22 mouse cellular contexts compared by ENCODE assay signal in the genomic region with DNA sequence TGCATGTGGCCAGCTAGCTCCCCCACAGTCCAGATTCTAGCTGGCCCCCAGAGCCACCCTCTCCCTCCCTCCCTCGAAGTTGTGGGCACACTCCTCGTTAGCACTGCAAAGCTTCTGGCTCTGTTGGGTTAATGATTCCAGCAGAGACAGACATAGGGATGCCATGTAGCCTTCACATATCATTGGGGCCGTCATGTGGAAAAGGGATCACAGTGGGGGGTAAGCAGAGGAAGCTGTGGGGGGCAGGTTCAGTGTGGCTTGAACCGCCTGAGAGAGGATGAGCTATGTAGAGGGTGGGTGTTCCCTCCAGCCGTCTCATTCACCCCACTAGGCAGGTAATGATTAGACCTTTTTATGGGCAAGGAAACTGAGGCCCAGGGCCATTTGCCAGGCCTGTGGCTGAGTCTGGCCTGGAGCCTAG. TPM values are rescaled to one million over a fixed set of nuclear protein-coding genes. Genes with fewer than 3 reads are reported as not detected.
DNase-seq lines count a peak whose midpoint lies in the region; ATAC-seq and TF ChIP-seq lines count a peak whose summit lies in the region.
"Had no signal": no experiment of that assay in that cellular context is flagged by ENCODE, and none has a peak within 500 bp of the region (broad histone marks: within the 10 kb centered on the region; RNA-seq: fewer than 3 reads in every experiment).

No protein-coding gene starts in this region.

- H3K4me2 ChIP-seq in midbrain, embryonic 11.5 days: no peak overlapping the region
- H3K4me2 ChIP-seq in intestine, postnatal 0 days (replicated peaks; ENCODE audit: low read depth): 0 out of 2 replicates have a peak overlapping the region, but pooled peaks have one; percentile 6
- H3K4me2 ChIP-seq in kidney, embryonic 15.5 days: peak overlapping the region; percentile 17; the same call in 1 of the 2 replicates
- H3K4me2 ChIP-seq: limb, embryonic 13.5 days; lung, embryonic 15.5 days; midbrain, embryonic 12.5 days had no signal

- no peak for ATAC-seq in midbrain, embryonic 11.5 days (ENCODE audit: low FRiP score)
- no peak for ATAC-seq in intestine, postnatal 0 days
- ATAC-seq in kidney, embryonic 15.5 days (replicated peaks; ENCODE audit: low FRiP score): peak; percentile 89
- ATAC-seq: forebrain, postnatal 0 days; hindbrain, embryonic 16.5 days had no signal

- H3K27me3 ChIP-seq in midbrain, embryonic 11.5 days (ENCODE audit: control insufficient read depth, insufficient read depth, low read length): no peaks in the 10 kb centered on the region
- H3K27me3 ChIP-seq in midbrain, embryonic 10.5 days (ENCODE audit: low read depth, poor library complexity, severe bottlenecking): peaks cover 8% of the 10 kb centered on the region
- H3K27me3 ChIP-seq in intestine, postnatal 0 days (replicated peaks; ENCODE audit: control insufficient read depth, insufficient read depth, low read length): no peaks in the 10 kb centered on the region
- H3K27me3 ChIP-seq in kidney, embryonic 15.5 days: no peaks in the 10 kb centered on the region
- peaks cover 15% of the 10 kb centered on the region for H3K27me3 ChIP-seq in limb, embryonic 10.5 days (ENCODE audit: low read depth, poor library complexity, severe bottlenecking)
- H3K27me3 ChIP-seq: limb, embryonic 13.5 days; lung, embryonic 15.5 days had no signal

- peak; percentile 12 for DNase-seq in midbrain, embryonic 11.5 days (ENCODE audit: low spot score, missing footprints)
- DNase-seq in midbrain, embryonic 10.5 days (ENCODE audit: low spot score): no peak
- peak; percentile 65 to 78 for DNase-seq in kidney, postnatal 4 days
- no peak for DNase-seq in cerebellum, postnatal 4 days (ENCODE audit: low spot score in 2 of 2)
- DNase-seq in right cerebral cortex, adult 18-20 months: no peak
- DNase-seq in limb, embryonic 10.5 days (ENCODE audit: low spot score): no peak
- DNase-seq: adrenal gland, postnatal 10 days; embryo, embryonic 11 days; forebrain, postnatal 0 days; lung, postnatal 4 days; spleen, adult 18-20 months; thymus, postnatal 4 days had no signal

- H3K9me3 ChIP-seq in midbrain, embryonic 11.5 days (ENCODE audit: control insufficient read depth, low read length): no peaks in the 10 kb centered on the region
- H3K9me3 ChIP-seq in midbrain, embryonic 10.5 days (replicated peaks): no peaks in the 10 kb centered on the region
- no peaks in the 10 kb centered on the region for H3K9me3 ChIP-seq in intestine, postnatal 0 days (ENCODE audit: control insufficient read depth)
- no peaks in the 10 kb centered on the region for H3K9me3 ChIP-seq in kidney, embryonic 15.5 days (replicated peaks)
- H3K9me3 ChIP-seq in limb, embryonic 10.5 days (replicated peaks): no peaks in the 10 kb centered on the region
- H3K9me3 ChIP-seq: heart, embryonic 10.5 days; limb, embryonic 13.5 days; lung, embryonic 15.5 days; midbrain, embryonic 12.5 days had no signal

- no peak overlapping the region for H3K9ac ChIP-seq in midbrain, embryonic 11.5 days (ENCODE audit: low read length)
- H3K9ac ChIP-seq in intestine, postnatal 0 days (ENCODE audit: low read depth, low read length): 0 out of 2 replicates have a peak overlapping the region, but pooled peaks have one; percentile 7
- H3K9ac ChIP-seq in kidney, embryonic 15.5 days: no peak overlapping the region
- H3K9ac ChIP-seq: forebrain, postnatal 0 days; limb, embryonic 13.5 days; liver, embryonic 14.5 days; lung, embryonic 15.5 days; midbrain, embryonic 12.5 days had no signal

- WGBS in midbrain, embryonic 11.5 days: 32% methylated on average over 5 of the region's 5 CpGs
- 41% methylated on average over 5 of the region's 5 CpGs for WGBS in midbrain, embryonic 10.5 days
- 16% methylated on average over 5 of the region's 5 CpGs for WGBS in intestine, postnatal 0 days
- WGBS in kidney, embryonic 15.5 days: 23% methylated on average over 5 of the region's 5 CpGs
- 42% methylated on average over 5 of the region's 5 CpGs for WGBS in limb, embryonic 10.5 days

- H3K4me3 ChIP-seq in midbrain, embryonic 11.5 days (ENCODE audit: low read depth, low read length): no peak overlapping the region
- H3K4me3 ChIP-seq in midbrain, embryonic 10.5 days: no peak overlapping the region
- no peak overlapping the region for H3K4me3 ChIP-seq in intestine, postnatal 0 days (ENCODE audit: low read depth, low read length)
- H3K4me3 ChIP-seq in kidney, embryonic 15.5 days (replicated peaks): no peak overlapping the region
- no peak overlapping the region for H3K4me3 ChIP-seq in limb, embryonic 10.5 days
- H3K4me3 ChIP-seq: heart, embryonic 10.5 days; layer of hippocampus, adult 2 months; limb, embryonic 13.5 days; lung, embryonic 15.5 days; midbrain, embryonic 12.5 days had no signal

- H3K4me1 ChIP-seq in midbrain, embryonic 11.5 days (ENCODE audit: control insufficient read depth, insufficient read depth, low read length): no peaks in the 10 kb centered on the region
- H3K4me1 ChIP-seq in midbrain, embryonic 10.5 days: peaks cover 25% of the 10 kb centered on the region
- peaks cover 31% of the 10 kb centered on the region for H3K4me1 ChIP-seq in intestine, postnatal 0 days (replicated peaks; ENCODE audit: control insufficient read depth, insufficient read depth, low read length)
- H3K4me1 ChIP-seq in kidney, embryonic 15.5 days: peaks cover 44% of the 10 kb centered on the region
- H3K4me1 ChIP-seq in limb, embryonic 10.5 days: peaks cover 27% of the 10 kb centered on the region

- H3K36me3 ChIP-seq in midbrain, embryonic 11.5 days (ENCODE audit: control insufficient read depth, insufficient read depth, low read length): no peaks in the 10 kb centered on the region
- no peaks in the 10 kb centered on the region for H3K36me3 ChIP-seq in midbrain, embryonic 10.5 days
- H3K36me3 ChIP-seq in intestine, postnatal 0 days (ENCODE audit: control insufficient read depth, insufficient read depth): no peaks in the 10 kb centered on the region; the same call in 1 of the 2 replicates
- no peaks in the 10 kb centered on the region for H3K36me3 ChIP-seq in kidney, embryonic 15.5 days
- H3K36me3 ChIP-seq in limb, embryonic 10.5 days: no peaks in the 10 kb centered on the region
- H3K36me3 ChIP-seq: heart, embryonic 10.5 days; limb, embryonic 13.5 days; lung, embryonic 15.5 days; midbrain, embryonic 12.5 days had no signal

- no peak overlapping the region for H3K27ac ChIP-seq in midbrain, embryonic 11.5 days (ENCODE audit: low read depth, low read length)
- H3K27ac ChIP-seq in midbrain, embryonic 10.5 days (replicated peaks): no peak overlapping the region
- H3K27ac ChIP-seq in intestine, postnatal 0 days (ENCODE audit: low read depth, low read length): peak overlapping the region; percentile 95
- peak overlapping the region; percentile 86 for H3K27ac ChIP-seq in kidney, embryonic 15.5 days
- no peak overlapping the region for H3K27ac ChIP-seq in limb, embryonic 10.5 days
- H3K27ac ChIP-seq: heart, embryonic 10.5 days; layer of hippocampus, adult 2 months; limb, embryonic 13.5 days; liver, embryonic 14.5 days; lung, embryonic 15.5 days; midbrain, embryonic 12.5 days had no signal

- TF ChIP-seq CTCF in intestine, postnatal 0 days (IDR thresholded peaks at IDR 0.05; ENCODE audit: low read depth): no peak

RNA-seq across cellular contexts. Expression of a gene that starts 13.8 kb away (rescaled TPM):
- polyA plus RNA-seq in midbrain, embryonic 11.5 days (2014; fragmentation: Nextera tagmentation; extraction: Ambion mirVana): 4.0 and 4.7 TPM in 2 replicates
- 2.1 and 2.9 TPM in 2 replicates for polyA plus RNA-seq in midbrain, embryonic 10.5 days (2016; fragmentation: Nextera tagmentation; extraction: Ambion mirVana)
- 19.8 and 20.5 TPM in 2 replicates for polyA plus RNA-seq in intestine, postnatal 0 days (2015; fragmentation: Nextera tagmentation; extraction: Ambion mirVana)
- 2.9 and 3.4 TPM in 2 replicates for polyA plus RNA-seq in kidney, embryonic 15.5 days (2015; fragmentation: Nextera tagmentation; extraction: Ambion mirVana)
- polyA plus RNA-seq in limb, embryonic 10.5 days (2016; fragmentation: Nextera tagmentation; extraction: Ambion mirVana): 2.8 and 3.0 TPM in 2 replicates

RNA-seq across cellular contexts. Expression of a gene that starts 46.8 kb away (rescaled TPM):
- polyA plus RNA-seq in midbrain, embryonic 11.5 days (2014; fragmentation: Nextera tagmentation; extraction: Ambion mirVana): not detected in 2 replicates
- 0.06 TPM in 1 of 2 replicates, not detected in the other for polyA plus RNA-seq in midbrain, embryonic 10.5 days (2016; fragmentation: Nextera tagmentation; extraction: Ambion mirVana)
- 11.1 and 12.2 TPM in 2 replicates for polyA plus RNA-seq in intestine, postnatal 0 days (2015; fragmentation: Nextera tagmentation; extraction: Ambion mirVana)
- polyA plus RNA-seq in kidney, embryonic 15.5 days (2015; fragmentation: Nextera tagmentation; extraction: Ambion mirVana): 0.27 and 0.35 TPM in 2 replicates
- polyA plus RNA-seq in limb, embryonic 10.5 days (2016; fragmentation: Nextera tagmentation; extraction: Ambion mirVana): 0.15 TPM in 1 of 2 replicates, not detected in the other
- polyA plus RNA-seq: C2C12; hindbrain, embryonic 16.5 days had no signal

Comparison
In these comparisons a context has a peak if more than half of its experiments do, and no peak if none do; other contexts are left out.
1. DNase-seq: peak in midbrain, embryonic 11.5 days (single experiment) and kidney, postnatal 4 days (2 of 2); none in midbrain, embryonic 10.5 days (single experiment), cerebellum, postnatal 4 days (0 of 2), right cerebral cortex, adult 18-20 months (single experiment) and limb, embryonic 10.5 days (single experiment).
2. H3K27ac ChIP-seq: peak in intestine, postnatal 0 days (single experiment) and kidney, embryonic 15.5 days (single experiment); none in midbrain, embryonic 11.5 days (single experiment), midbrain, embryonic 10.5 days (single experiment) and limb, embryonic 10.5 days (single experiment).